Mouse (Mus musculus) adrenal gland, postnatal 4 days (tissue): Measurements from ENCODE around the gene Cdkn1a. TPM values are rescaled to one million over a fixed set of nuclear protein-coding genes. Genes with fewer than 3 reads are reported as not detected.
"Not testable (repeated sequence)": the region's sequence is repeated elsewhere in the genome, so short reads cannot be mapped to it uniquely, and the experiment has no call there.

Source experiments
- DNase-seq, 2 experiments: peaks; one replicate each; pipeline ENCODE4 v3.0.0; 2021 to 2022; ENCODE audit warnings: low spot score in 2 of 2, mixed read lengths in 2 of 2
- long read RNA-seq, 2 experiments: library from polyadenylated mRNA; stranded (forward); transcript quantifications; one replicate each; pipeline ENCODE4 v2.0.0; 2021
- total RNA-seq, 2 experiments: library from RNA; stranded (reverse); gene quantifications; 2 replicates each; pipeline ENCODE4 v1.2.3; 2021

The Cdkn1a gene
- 10 to 100 TPM; 33.7 to 36.0 TPM for total RNA-seq
- long read RNA-seq, experiment 1, partial matches to known transcripts, result 0 of 9 reads
- long read RNA-seq, experiment 1, other reads (novel, unspliced or antisense), result 3 of 9 reads
- long read RNA-seq, experiment 2, transcript Cdkn1a-201 (3 exons, 1,913 nt), result major isoform, 16 of 19 reads
- long read RNA-seq, experiment 2, partial matches to known transcripts, result 0 of 19 reads
- long read RNA-seq, experiment 2, other reads (novel, unspliced or antisense), result 3 of 19 reads

DNA sequence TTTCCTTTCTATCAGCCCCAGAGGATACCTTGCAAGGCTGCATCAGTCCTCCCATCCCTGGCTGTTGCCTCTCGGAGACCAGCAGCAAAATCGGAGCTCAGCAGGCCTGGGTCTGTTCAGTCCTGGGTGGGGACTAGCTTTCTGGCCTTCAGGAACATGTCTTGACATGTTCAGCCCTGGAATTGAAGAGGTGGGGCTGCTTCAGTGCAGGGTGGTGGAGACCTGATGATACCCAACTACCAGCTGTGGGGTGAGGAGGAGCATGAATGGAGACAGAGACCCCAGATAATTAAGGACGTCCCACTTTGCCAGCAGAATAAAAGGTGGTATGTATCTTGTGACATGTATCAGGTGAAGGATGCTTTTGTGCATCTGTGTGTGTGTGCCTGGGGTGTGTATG is at the start of gene Cdkn1a:
TSS of gene Cdkn1a (plus strand) at position 201 of the 400 bp plus-strand sequence.
- no peak for DNase-seq

DNA sequence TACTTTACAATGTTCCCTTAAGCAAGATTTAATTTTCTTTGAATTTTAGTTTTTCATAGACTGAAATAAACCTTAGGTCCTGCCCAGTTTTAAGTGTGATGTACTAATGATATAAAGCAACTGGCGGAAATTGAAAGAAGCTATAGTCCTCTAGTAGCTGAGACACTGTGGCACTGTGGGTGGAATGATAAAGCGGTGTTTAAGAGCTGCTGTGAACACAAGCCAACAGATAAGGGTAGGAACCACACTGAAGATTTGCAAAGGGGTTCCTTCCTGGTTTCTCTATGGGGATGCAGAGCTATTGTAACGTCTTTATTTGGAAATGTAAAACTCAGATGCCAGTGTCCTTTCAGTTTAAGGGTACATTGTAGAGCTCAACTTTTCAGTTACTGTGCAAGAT is 49.1 kb upstream of the Cdkn1a start:
- not testable (repeated sequence) for DNase-seq

DNA sequence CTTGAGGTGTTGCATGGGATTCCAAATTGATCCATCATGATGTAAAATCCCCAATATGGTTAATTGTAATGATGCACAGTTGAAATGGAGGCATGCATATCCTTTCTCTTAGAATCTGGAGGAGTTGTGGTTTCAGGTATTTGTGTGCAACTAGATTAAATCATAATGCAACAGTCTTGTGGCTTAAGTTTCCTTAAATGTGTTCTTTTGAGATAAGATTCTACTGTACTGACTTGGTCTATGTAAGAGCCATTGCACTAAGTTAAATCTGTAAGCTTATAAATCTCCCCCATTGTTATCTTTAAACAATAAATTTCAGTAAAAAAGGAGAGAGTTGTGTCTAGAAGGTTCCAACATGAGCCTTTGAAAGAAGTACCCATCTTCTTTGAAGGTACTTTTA is 48.2 kb upstream of the Cdkn1a start:
- DNase-seq, result no peak

DNA sequence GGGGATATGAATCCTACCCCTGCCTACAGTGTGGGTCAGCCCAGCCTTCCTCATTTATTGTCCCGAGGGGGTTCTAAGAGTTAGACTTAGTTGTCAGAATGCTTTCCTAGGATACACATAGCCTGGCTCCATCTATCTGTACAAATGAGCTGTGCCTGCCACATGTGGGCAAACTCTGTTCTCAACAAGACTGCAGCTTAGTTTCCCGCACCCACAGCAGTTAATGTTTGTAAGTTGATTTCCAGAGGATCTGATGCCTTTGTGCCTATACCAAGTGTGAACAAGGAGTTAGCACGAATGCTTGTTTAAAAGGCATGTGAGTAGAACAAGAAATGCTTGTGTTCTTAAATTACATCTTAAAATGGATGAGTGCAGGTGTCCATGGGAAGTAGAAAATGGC is 47.2 kb upstream of the Cdkn1a start:
- DNase-seq, result no peak

DNA sequence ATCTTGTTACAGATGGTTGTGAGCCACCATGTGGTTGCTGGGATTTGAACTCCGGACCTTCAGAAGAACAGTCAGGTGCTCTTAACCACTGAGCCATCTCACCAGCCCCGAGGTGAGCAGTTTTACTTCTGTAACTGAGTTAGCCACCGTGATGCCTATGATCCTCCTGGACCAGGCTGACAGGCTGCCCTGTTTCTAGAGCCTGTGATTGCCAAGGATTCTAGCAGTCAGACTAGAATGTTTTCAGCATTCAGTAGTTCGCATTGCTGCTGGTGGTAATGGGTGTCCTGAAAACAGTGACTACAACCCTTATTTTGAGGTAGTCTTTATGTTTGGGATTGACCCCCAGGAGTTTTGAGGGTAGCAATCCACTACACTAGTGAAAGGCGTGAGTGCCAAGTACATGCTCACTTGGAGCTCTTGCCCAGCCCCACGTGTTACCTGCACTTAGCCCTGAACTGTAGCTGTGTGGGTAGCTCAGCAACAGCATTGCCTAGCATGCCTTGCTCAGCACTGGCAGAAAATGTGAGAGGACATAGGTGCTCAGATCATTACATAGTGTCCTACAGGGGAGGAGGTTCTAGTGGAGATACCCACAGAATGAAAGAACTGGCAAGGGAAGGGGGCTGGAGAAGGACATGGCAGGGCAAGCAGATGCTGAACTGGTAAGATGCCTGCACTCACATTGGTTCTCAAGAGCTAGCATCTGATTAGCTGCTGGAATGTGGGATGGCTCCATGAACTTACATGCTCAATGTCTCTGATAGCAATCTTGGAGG is 46.4 kb upstream of the Cdkn1a start:
- DNase-seq, result no peak

DNA sequence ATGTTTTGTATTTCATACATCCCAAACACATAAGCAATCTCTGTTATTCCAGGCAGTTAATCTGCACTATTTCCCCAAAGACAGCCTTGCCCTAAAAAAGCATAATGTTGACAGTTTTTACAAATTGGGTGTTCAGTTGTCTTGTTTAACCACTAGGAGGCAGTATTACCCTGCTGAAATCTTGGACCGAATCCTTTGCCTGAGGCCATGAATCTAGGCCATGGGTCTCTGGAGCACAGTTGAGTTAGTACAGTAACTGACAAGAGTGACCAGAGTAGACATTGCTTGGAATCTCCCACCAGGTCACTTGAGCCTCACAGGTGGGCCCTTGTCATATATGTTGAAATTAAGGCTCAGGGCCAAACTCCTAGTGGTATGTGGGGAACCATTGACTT is 45.9 kb upstream of the Cdkn1a start:
- no peak for DNase-seq

DNA sequence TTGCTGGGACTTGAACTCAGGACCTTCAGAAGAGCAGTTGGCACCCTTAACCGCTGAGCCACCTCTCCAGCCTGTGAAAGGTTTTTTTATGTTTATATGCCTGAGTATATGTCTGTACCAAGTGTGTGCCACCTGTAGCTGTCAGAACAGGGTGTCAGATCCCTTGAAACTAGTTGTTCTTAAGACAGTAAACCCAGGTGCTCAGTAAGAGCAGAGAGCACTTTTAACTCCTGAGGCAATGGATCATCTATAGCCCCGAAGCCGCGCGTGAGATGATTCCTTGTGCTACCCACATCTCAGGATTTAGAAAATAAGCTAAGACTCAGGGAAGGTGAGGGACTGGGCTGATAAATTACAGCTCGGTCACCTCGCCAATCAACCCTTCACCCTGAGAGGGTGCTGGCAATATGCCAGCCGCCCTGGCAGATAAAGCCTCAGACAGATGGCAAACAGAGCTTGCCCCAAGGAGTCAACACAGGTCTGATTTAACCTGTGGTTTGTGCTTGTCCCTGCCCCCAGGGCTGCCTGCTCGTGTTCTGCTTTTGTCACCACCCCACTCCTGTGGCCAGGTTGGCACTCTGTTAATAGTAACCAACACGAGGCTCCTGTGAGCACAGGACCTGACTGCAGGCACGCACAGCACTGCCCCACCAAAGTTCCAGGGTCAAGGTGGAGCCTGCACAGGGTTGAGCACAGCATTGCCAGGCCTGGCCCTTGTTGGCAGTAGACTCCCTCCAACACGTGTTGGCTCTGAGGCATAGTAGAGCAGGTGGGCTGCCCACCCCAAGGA is 44.8 kb upstream of the Cdkn1a start:
- DNase-seq, result no peak

DNA sequence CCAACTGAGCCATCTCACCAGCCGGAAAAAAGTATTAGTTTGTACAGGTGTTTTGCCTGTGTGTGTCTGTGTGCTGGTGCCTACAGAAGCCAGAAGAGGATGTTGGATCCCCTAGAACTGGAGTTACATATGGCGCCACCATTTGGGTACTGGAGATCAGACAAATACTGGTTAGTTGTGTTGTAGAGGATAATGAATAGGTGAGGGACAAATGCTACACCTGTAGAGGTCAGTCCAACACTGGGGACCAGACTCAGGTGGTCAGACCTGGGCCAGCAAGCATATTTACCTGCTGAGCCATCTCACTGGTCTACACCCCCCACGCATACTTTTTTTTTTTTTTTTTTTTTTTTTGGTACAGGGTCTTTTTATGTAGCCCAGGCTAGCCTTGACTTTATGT is 43.9 kb upstream of the Cdkn1a start:
- no peak for DNase-seq

DNA sequence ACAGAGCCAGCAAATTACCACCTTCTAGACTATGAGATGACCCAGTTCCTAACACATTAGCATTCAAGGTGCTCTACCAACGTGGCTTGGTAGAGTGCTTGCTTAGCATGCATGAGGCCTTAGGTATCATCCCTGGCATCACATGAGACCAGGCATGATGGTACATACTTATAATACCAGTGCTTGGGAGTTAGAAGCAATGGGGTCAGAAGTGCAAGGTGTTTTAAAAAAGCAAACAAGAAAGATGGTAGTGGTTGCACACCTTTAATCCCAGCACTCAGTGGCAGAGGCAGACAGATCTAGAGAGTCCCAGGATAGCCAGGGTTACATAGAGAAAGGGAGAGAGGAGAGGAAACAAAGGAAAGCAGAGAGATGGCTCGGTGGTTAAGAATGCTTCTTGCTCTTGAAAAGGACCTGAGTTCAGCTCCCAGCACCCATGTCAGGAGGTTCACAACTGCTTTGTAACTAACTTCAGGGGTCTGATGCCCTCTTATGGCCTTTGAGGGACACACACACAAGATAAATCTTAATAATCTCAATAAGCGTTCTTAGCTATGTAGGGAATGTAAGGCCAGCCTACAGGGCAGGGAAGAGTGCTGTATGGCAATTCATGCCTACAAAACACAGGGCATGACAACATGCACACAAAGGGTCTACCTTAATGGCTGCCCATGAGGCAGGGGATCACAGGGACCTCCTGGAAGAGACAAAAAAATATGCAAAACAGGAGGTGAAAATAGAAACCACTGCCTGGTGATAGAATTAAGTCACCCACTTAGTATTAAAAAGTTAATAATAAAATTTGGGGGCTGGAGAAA is 42.9 kb upstream of the Cdkn1a start:
- no peak for DNase-seq

DNA sequence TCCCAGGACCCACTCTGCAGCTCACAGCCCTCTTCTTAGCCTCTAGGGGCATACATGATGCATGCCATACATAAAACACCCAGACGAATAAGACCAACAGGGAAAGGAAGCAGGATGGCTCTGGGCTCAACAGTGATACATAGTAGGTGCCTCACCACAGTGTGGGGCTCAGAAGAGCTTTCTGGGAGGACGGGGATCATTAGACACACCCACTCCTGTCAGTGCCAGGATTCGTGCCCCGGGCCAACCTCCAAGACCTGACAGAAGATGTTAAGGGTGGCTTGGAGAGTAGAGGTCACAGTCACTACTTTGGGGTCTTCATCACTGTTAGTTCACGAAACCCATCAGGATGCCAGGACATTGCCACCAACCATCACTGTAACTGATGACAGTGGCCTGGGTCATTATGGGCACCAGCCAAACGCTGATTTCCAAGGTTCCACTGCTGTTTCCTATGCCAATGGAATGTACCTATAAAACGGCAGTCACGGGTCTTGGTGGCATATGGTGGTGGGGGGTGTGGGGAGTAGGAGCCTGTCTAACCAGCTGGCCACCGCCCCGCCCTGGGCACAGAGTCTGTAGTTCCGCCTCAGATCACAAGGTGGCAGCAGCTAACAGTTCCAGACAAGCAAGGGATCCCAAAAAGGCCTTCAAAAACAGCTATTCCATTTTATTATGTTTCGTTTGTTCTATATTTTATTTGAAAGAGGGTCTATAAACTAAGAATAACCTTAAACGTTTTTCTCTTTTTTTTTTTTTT is 41.8 kb upstream of the Cdkn1a start:
- peak; percentile 69 to 70 for DNase-seq

DNA sequence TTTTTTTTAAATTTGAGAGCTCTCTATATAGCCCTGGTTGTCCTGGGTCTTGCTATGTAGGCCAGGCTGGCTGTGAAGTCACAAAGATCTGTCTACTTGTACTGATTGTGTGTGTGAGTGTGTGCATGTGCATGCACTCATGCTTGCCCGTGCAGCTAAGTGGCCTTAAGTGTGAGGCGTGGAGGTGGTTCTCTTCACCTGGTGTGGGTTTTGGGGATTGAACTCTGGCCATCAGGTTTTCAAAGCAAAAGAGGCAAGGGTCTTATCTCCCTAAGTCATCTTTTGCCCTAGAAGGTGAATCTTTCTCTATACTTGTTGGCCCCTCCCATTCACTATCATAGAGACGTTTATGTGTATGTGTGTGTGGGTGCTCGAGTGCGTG is 41.3 kb upstream of the Cdkn1a start:
- no peak for DNase-seq

DNA sequence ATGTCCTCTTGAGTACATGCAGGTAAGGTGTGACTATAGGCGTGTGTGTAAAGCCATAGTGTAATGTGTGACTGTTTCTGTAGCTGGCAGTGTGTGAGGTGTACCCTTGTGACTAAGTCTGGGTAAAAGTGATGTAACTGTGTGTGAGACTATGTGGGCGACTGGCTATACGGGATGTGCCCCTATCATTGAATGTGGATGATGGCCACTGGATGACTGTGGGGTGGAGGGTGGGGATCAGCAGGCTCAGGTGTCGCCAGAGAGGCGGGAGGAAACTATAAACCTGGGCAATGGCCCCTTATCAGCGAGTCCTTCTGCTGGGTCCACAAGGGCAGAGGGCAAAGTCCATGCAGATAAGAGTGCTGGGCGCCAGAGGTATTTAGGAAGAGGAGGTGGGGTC is 40.9 kb upstream of the Cdkn1a start:
- DNase-seq, result no peak

DNA sequence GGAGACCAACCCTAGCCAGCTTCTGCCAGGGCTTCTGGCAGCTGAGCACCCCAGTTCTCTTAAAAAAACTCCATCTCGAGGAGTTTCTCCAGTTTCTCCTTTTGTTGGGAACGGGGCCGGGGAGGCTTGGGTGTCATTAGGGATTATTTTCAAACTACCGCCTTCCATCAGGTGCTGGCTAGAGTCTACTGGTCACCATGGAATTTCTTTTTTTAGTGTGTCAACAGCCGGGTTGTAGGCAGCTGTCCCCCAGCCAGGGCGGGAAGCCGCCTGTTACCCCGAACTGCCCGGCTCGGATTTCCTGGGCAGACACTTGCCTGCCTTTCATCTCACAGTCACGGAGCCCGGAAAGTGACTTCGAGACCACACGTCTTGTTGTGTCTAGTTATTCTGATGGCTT is 40.0 kb upstream of the Cdkn1a start:
- DNase-seq, result no peak

DNA sequence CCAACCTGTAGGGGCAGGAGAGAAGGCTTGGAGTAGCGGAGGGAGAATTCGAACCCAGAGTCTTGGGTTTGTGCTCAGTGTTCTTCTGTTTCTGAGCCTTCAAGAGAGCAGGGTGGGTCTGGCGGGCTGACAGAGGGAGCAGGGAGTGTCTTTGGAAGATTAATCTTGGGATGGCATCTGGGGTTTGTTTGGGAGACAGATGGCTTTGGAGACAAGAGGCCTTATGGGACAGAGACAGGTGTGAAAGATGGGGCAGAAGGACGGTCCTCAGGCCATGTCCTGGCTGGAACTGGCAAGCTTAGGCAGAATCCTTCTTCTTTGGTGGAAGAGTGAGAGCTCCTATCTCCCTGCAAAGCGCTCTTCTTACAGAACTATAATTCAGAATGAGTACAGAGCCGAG is 37.7 kb upstream of the Cdkn1a start:
- no peak for DNase-seq

DNA sequence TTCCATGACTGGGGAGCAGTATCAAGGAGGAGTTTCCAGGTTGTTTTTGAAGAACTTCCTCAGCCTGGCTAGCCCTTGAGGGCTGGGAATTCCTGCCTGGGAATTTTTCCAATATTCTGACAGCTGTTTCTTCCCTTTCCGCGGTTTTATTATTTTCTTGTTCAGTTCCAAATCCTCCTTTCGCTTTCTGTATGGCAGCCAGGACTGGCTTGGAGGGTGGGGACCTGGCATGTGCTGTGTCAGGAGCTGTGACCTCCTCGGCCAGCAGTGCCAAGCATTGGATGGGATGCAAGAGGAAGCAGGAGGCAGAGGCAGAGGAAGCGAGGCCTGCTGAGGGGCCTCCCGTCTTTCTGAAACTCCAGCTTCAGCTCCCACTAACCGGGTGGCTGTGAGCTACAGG is 36.9 kb upstream of the Cdkn1a start:
- DNase-seq, result no peak

DNA sequence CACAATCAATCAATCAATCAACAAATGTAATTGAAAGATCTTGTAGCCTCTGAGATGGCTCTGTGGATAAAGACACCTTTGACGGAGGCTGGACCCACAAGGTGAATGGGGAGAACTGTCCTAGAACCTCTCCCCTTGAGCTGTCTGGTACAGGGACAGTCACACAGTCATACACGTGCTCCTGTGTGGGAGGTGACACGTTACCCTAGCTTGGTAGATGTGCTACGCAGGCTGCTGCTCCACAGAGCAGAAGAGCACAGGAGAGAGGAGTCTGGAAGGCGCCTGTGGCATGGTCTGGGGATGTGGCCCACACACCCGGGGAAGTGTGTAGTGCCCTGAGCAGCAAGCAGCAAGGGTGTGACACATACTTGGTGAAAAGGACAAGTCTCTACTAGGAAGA is 36.3 kb upstream of the Cdkn1a start:
- DNase-seq, result no peak

DNA sequence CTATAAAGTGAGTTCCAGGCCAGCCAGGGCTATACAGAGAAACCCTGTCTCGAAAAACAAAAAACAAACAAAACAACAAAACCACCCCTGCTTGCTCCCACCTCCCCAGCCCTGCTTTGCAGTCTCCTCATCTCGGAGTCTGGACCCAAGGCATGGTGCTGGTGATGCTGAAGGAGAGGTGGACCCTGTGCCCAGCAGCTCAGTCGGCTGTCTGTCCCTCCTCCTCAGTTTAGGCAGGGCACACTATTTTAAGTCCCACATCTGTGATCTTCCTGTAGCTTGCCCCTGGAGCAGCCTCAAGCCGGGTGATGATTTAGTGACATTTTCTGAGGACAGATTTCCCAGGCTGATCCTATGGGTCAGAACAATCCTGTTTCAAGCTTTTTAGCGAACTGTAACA is 35.2 kb upstream of the Cdkn1a start:
- no peak for DNase-seq

DNA sequence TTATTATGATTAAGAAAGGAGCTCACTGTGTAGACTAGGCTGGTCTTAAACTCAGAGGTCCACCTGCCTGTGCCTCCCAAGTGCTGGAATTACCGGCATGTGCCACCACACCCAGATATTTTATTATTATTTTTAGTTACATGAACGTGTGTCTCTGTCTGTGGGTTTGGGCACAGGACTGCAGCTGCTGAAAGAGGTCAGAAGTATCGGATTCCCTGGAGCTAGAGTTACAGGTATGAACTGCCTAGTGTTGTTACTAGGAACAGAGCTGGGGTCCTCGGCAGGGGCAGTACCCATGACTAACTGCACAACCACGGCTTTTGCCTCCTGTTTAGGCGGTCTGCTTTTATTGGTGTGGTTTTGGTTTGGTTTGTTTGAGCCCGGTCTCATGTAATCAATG is 34.6 kb upstream of the Cdkn1a start:
- no peak for DNase-seq

DNA sequence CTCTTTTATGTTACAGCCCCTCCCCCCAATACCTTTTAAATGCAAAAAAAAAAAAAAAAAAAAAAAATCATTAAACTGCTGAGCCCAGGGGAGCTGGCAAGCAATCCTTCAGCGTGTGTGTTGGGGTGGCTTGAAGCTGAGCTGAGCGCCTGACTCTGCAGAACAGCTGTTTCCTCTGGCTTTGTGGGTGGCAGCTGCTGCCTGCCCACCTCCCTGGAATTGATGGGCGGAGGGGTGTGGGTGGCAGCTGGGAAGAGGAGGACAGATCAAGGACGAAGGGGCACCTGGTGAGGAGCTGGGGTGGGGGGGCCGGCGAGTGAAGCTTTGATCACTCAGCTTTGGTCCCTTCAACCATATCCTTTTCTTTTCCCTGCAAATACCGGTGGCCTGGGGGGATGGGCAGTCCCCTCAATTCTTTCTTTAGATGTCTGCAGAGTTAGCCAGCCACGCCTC is 34.1 kb upstream of the Cdkn1a start:
- no peak for DNase-seq

DNA sequence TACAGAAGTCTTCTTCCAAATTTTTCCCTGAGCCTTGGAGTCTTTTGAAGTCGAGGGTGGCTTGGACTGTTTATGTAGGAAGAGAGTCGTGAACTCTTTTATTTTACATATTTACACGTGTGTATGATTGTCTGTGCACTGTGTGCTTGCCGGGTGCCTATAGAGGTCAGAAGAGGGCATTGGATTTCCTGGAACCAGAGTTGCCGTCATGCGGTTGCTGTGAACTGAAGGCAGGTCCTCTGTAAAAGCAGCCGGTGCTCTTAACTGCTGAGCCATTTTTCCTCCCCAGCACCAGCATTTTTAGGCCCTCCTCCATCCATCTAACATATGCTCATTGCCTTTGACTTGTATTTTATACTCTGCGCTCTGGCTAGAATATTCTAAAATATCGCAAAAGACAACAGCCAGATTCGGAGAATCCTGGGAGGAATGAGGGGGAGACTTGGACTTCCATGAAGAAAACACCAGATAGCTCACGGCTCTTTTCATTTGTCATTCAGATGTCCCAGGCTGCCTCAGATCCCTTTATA is 33.4 kb upstream of the Cdkn1a start:
- DNase-seq, result no peak
